Mouse (Mus musculus): ENCODE data around the gene Tubgcp3. TPM values are rescaled to one million over a fixed set of nuclear protein-coding genes. Genes with fewer than 3 reads are reported as not detected.
"Not testable (repeated sequence)": the region's sequence is repeated elsewhere in the genome, so short reads cannot be mapped to it uniquely, and the experiment has no call there.

The Tubgcp3 gene
- polyA plus RNA-seq, 1 experiment from 2014 or later, result 48.0 TPM

DNA sequence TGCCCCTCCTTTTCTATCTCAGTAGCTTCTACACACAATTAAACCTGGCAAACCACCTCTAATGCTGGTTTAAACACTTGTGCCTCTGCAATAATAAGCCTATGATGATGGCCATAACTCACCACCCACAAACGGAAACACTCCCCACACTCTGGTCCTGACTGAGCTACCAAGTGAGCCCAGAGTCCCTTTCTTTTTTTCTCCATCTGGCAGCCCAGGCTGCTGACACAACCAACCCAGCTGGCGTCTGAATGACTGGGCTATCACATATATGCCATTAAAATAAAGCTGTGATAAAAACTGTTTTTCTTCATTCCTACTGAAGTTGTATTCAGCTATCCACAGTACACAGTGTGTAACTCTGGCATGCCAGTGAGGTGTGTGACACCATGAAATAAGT is 36.7 kb downstream of the Tubgcp3 start:
- H3K4me3 ChIP-seq (replicated peaks), result no peak overlapping the region
- H3K4me1 ChIP-seq, result no peaks in the 10 kb centered on the region
- H3K27me3 ChIP-seq, result no peaks in the 10 kb centered on the region
- ATAC-seq (replicated peaks; ENCODE audit: low FRiP score), result no peak
- no peaks in the 10 kb centered on the region for H3K9me3 ChIP-seq (replicated peaks)
- H3K27ac ChIP-seq, result no peak overlapping the region
- no peak overlapping the region for H3K4me2 ChIP-seq
- WGBS, result 66% methylated on average over 2 of the region's 2 CpGs
- no peak overlapping the region for H3K9ac ChIP-seq
- H3K36me3 ChIP-seq, result peaks cover 89% of the 10 kb centered on the region

DNA sequence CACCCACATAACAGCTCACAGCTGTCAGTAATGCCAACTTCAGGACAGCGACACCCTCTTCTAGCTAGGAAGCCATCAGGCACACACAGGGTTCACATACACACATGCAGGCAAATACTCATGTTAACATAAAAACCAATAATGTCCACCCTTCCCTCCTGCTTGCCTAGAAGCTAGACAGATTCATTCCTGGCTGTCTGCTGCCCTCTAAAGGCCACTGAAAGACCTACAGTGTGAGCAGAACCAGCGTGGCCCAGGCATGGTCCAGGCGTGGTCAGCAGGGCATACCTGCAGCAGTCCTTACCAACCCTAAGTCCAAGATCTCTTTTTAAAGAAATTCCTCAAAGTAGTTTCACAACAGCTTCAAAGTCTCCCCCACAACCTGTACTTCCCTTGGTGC is 43.0 kb downstream of the Tubgcp3 start:
- H3K36me3 ChIP-seq, result peaks cover 85% of the 10 kb centered on the region
- ATAC-seq (replicated peaks; ENCODE audit: low FRiP score), result no peak

DNA sequence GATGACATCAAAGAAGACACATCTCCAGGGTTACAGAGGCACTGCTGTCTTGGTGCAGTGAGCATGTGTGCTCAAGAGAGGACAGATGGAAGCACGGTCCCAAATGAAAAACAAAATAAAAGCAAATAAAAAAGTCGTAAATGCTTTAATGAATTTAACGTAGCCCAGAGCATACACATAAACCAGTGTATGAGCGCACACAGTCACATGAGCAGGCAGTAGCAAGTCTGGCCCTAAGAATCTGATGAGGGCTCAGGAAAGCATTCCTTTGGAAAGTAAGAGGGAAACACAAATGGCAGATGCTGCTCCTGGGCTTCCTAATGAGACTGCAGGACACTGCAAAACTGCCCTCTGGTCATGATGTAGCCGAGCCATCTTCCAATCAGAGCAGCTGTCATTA is 46.2 kb downstream of the Tubgcp3 start:
- no peak for ATAC-seq (replicated peaks; ENCODE audit: low FRiP score)
- H3K27me3 ChIP-seq, result no peaks in the 10 kb centered on the region
- 79% methylated on average over 5 of the region's 5 CpGs for WGBS

More for the DNA sequence above, 43.0 kb downstream of the Tubgcp3 start:
- H3K4me1 ChIP-seq, result no peaks in the 10 kb centered on the region
- no peak overlapping the region for H3K9ac ChIP-seq
- H3K4me2 ChIP-seq, result no peak overlapping the region
- no peaks in the 10 kb centered on the region for H3K9me3 ChIP-seq (replicated peaks)
- H3K27ac ChIP-seq, result no peak overlapping the region
- no peaks in the 10 kb centered on the region for H3K27me3 ChIP-seq
- 42% methylated on average over 3 of the region's 3 CpGs for WGBS
- H3K4me3 ChIP-seq (replicated peaks), result no peak overlapping the region

DNA sequence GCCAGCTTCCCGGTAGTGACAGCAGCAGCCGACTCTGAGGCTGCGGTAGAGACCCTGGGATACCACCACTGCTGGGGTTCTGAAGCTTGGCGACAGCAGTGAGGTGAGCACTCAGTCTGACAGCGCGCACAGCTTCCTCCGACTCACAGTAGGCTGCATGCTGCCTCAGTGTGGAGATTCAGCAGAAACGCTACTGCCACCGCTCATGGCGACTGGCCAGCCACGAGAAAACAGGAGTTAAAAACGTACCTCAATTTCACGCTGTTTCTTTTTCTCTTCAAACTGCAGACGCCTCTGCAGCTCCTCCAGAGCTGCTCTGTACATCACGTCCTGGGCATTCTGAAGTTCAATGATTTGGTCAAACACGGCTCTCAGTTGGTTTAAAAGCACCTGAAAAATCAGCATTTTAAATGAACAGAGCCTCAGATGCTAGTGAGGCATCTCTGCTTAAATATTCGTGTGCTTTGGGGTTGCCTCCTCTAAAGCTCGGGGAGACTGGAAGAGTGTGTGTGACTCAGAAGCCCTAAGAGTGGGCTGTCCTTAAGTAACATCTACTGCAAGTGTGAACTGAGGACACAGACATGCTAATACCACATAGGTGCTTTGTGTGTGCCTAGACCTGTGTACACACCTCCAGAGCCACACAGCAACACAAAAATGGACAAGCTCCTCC is 50.4 kb downstream of the Tubgcp3 start:
- H3K27ac ChIP-seq, result no peak overlapping the region
- no peaks in the 10 kb centered on the region for H3K9me3 ChIP-seq (replicated peaks)
- H3K36me3 ChIP-seq, result peaks cover 79% of the 10 kb centered on the region
- H3K9ac ChIP-seq, result no peak overlapping the region
- H3K4me3 ChIP-seq (replicated peaks), result no peak overlapping the region
- H3K4me1 ChIP-seq, result no peaks in the 10 kb centered on the region
- no peak for ATAC-seq (replicated peaks; ENCODE audit: low FRiP score)
- no peak overlapping the region for H3K4me2 ChIP-seq
- 93% methylated on average over 18 of the region's 18 CpGs for WGBS
- no peaks in the 10 kb centered on the region for H3K27me3 ChIP-seq

More for the DNA sequence above, 46.2 kb downstream of the Tubgcp3 start:
- no peak overlapping the region for H3K9ac ChIP-seq
- H3K4me1 ChIP-seq, result no peaks in the 10 kb centered on the region
- H3K36me3 ChIP-seq, result peaks cover 90% of the 10 kb centered on the region
- H3K27ac ChIP-seq, result no peak overlapping the region
- no peak overlapping the region for H3K4me2 ChIP-seq
- no peaks in the 10 kb centered on the region for H3K9me3 ChIP-seq (replicated peaks)
- H3K4me3 ChIP-seq (replicated peaks), result no peak overlapping the region

DNA sequence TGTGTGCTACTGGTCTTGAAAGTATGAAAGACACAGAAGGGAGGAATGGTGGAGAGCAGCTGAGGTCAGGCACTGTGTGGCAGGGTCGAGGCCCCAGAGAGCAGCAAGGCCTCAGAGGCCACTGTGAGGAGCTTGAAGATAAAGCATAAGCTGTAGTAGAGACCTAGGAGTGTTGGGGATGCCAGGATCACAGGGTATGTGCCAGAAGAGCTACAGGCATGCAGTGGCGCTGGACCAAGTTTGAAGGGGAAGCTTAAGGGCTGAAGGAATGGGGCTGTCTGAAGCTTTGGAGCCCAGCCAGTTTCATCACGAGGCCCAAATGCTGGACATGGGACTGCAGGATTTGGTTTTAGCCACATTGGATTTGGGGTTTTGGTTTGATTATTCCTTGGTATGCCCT is 54.7 kb downstream of the Tubgcp3 start:
- H3K36me3 ChIP-seq, result peaks cover 74% of the 10 kb centered on the region
- H3K4me2 ChIP-seq; H3K27ac ChIP-seq; H3K4me1 ChIP-seq; H3K27me3 ChIP-seq; H3K4me3 ChIP-seq (replicated peaks); H3K9ac ChIP-seq; ATAC-seq (replicated peaks; ENCODE audit: low FRiP score); H3K9me3 ChIP-seq (replicated peaks): not testable (repeated sequence)
- 92% methylated on average over 3 of the region's 3 CpGs for WGBS

DNA sequence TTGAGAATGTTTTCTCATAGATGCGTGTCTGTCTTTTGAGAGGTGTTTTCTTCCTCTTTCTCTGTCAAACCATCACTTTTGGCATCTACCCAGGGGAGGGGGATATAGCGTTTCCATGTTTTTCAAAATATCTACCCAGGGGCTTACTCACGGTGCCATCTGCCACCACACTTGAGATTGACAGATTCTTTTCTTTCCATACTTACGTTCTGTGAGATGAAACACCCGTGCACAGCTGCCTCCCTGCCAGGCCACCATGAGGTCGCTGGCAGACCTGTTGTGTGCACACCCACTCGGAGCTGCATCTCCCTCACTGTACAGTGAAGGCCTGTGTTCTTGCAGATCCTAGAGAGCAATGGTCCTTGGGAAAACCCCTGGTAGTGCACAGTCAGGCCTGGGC is 58.8 kb downstream of the Tubgcp3 start:
- H3K9me3 ChIP-seq (replicated peaks), result no peaks in the 10 kb centered on the region
- WGBS, result 86% methylated on average over 7 of the region's 7 CpGs
- H3K9ac ChIP-seq, result no peak overlapping the region
- peaks cover 42% of the 10 kb centered on the region for H3K36me3 ChIP-seq
- no peaks in the 10 kb centered on the region for H3K4me1 ChIP-seq
- no peak overlapping the region for H3K4me2 ChIP-seq
- H3K4me3 ChIP-seq (replicated peaks), result no peak overlapping the region
- no peak for ATAC-seq (replicated peaks; ENCODE audit: low FRiP score)
- no peaks in the 10 kb centered on the region for H3K27me3 ChIP-seq
- H3K27ac ChIP-seq, result no peak overlapping the region

DNA sequence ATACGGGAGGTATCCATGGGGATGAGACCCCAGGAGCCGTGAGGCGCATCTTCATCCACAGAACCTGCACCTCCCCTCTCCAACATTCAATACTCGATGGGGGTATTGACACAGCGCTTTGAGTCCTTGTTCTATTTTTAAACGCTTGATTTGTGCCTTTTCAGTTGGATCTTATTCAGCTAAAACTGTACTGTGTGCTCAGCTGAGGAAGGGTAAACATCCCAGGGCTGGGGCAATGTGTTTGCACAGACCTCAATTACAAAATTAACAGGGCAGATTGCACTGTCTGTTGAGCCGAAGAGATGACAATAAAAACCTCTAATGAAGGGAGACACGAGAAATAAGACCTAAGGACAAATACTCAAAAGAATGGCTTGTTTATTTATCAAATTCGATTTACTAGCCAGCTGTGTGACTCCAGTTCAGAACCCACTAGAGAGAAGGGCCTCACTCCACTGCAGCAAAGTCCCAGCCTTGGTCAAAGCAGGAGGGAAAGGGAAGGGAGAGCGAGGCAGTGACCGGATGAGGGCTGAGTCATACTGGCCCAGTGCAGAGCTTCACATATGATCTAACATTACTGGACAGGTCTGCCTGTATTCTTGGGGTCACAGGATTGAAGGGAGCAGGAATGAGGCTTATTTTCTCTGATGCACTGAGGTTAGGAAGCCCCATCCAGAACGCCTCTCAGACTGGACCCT is 62.1 kb downstream of the Tubgcp3 start:
- 63% methylated on average over 12 of the region's 12 CpGs for WGBS
- no peak overlapping the region for H3K4me3 ChIP-seq (replicated peaks)
- H3K27me3 ChIP-seq, result no peaks in the 10 kb centered on the region
- H3K4me2 ChIP-seq, result no peak overlapping the region
- H3K9ac ChIP-seq, result no peak overlapping the region
- no peaks in the 10 kb centered on the region for H3K4me1 ChIP-seq
- no peaks in the 10 kb centered on the region for H3K9me3 ChIP-seq (replicated peaks)
- no peak for ATAC-seq (replicated peaks; ENCODE audit: low FRiP score)
- no peak overlapping the region for H3K27ac ChIP-seq
- peaks cover 16% of the 10 kb centered on the region for H3K36me3 ChIP-seq

DNA sequence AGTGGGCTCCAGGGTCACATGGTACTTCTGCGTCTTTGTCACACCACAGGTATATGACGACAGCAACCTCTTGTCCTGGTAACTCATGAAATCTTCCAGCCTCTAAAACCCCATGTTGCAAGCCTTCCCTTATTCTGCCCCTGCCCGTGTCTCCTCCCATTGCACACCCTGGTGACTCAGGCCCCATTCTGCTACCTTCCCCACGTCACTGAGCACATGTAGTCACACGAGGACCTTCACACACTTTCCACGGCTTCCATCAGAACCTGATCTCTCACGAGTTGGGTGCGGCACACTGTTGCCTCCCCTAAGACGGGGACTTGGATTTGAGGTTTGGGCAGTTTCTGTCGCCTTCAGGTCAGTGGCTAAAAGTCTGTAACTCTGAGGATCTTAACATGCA is 63.2 kb downstream of the Tubgcp3 start:
- 76% methylated on average over 10 of the region's 10 CpGs for WGBS
- no peaks in the 10 kb centered on the region for H3K9me3 ChIP-seq (replicated peaks)

DNA sequence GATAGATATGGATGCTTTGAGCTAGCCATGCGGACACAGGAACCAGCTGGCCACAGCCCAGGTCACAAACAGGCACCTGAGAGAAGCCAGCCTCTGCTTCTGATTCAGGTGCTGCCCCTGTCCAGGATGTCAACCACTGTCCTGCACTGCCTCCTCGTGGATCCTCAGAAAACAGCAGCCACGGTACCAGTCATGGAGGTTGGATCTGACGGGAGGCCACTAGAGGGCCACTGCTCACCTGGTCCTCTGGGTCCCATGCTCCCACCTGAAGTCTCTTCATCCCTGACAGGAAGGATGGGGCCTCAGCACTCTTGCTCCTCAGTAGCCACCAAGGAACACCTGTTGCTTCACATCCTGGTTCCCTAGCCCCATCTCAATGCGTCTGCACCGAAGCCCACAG is 64.8 kb downstream of the Tubgcp3 start:
- Histone ChIP-seq H3K36me3 (no peaks in the 10 kb centered on the region), H3K27ac (no peak overlapping the region), H3K9ac (no peak overlapping the region), H3K4me2 (no peak overlapping the region), H3K9me3 (replicated peaks) (no peaks in the 10 kb centered on the region), H3K4me1 (no peaks in the 10 kb centered on the region), H3K4me3 (replicated peaks) (no peak overlapping the region), H3K27me3 (peaks cover 8% of the 10 kb centered on the region; the same call in 1 of the 2 replicates)
- peak; percentile 33 for ATAC-seq (replicated peaks; ENCODE audit: low FRiP score)
- 21% methylated on average over 6 of the region's 6 CpGs for WGBS

More for the DNA sequence above, 63.2 kb downstream of the Tubgcp3 start:
- H3K36me3 ChIP-seq, result peaks cover 7% of the 10 kb centered on the region
- no peak overlapping the region for H3K4me2 ChIP-seq
- no peak overlapping the region for H3K9ac ChIP-seq
- H3K4me3 ChIP-seq (replicated peaks), result no peak overlapping the region
- H3K27me3 ChIP-seq, result peaks cover 8% of the 10 kb centered on the region; the same call in 1 of the 2 replicates
- no peak for ATAC-seq (replicated peaks; ENCODE audit: low FRiP score)
- H3K27ac ChIP-seq, result no peak overlapping the region
- H3K4me1 ChIP-seq, result no peaks in the 10 kb centered on the region

DNA sequence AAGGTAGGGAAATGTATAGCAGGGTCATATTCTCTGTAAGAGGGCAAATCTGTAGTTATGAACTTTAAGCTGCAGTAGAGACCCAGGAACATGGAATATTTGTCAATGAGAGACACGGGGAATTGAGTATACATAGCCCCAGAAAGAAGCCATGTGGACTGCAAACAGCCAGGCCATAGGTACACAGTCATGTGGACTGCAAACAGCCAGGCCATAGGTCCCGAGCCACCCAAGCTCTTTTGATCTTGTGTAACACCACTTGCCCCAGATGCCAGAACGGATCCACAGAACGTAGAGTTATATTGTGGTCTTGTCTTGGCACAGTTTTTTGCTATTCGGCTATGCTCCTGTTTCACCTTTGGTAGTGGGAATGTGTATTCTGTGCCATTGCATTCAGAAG is 88.3 kb downstream of the Tubgcp3 start:
- Histone ChIP-seq H3K4me2 (no peak overlapping the region), H3K27ac (no peak overlapping the region), H3K4me3 (replicated peaks) (no peak overlapping the region), H3K4me1 (no peaks in the 10 kb centered on the region), H3K36me3 (no peaks in the 10 kb centered on the region), H3K27me3 (no peaks in the 10 kb centered on the region), H3K9me3 (replicated peaks) (no peaks in the 10 kb centered on the region), H3K9ac (no peak overlapping the region)
- WGBS, result 85% methylated on average over 5 of the region's 5 CpGs
- ATAC-seq (replicated peaks; ENCODE audit: low FRiP score), result no peak

DNA sequence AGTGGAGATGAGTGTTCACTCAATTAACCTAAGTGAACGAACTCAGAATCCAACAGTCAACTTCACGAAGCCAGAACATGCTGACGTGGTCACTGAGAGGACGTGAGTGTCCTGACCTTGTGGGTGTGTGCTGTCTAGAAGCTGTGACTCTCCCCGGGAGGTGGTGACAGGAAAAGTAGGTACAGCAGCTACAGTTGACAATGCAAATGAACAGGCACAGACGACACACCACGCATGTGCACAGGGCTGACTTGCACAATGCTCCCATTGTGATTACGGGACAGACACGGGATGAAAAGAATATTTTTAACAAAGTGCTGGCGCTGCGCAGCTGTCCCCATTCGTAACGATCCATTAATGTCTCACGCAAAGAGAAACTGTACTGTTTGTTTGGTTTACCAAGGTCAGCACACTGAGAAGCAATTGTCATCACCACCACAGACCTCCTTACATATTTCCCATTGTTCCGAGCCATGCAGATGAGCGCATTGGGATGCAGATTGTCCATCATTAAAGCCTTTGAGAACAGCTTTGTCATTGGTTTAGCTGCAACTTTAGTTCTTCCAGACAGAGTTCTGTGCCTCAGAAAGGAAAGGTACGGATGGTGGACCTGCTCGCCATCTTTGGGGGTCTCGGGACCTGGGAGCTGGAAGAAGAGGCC is 92.6 kb downstream of the Tubgcp3 start:
- H3K4me2 ChIP-seq; H3K9ac ChIP-seq; H3K27ac ChIP-seq; ATAC-seq (replicated peaks; ENCODE audit: low FRiP score); H3K27me3 ChIP-seq; H3K9me3 ChIP-seq (replicated peaks); H3K4me1 ChIP-seq; H3K36me3 ChIP-seq; H3K4me3 ChIP-seq (replicated peaks): not testable (repeated sequence)
- WGBS, result 85% methylated on average over 19 of the region's 19 CpGs

DNA sequence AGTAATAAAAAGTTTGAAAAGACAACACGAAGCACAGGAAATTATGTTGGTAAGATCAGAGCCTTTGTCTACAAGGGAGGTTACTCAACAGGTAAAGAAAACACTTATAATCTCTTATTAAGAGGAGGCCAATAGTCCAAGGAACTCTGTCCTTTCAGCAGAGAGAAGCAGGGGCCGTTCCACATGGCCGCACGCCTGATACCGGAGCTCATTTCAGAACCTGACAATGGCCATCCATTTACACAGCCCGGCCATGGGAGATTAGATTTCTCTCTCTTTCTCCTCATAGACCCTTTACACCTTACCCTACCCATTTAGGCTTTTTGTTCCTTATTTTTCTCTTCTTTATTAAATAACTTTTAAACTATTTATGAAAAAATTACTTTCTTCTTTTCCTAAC is 95.3 kb downstream of the Tubgcp3 start:
- 51% methylated on average over 6 of the region's 6 CpGs for WGBS
- Histone ChIP-seq H3K4me3 (replicated peaks) (no peak overlapping the region), H3K4me1 (0 out of 2 replicates have a peak, but pooled peaks cover 8% of the 10 kb centered on the region), H3K27ac (no peak overlapping the region), H3K36me3 (no peaks in the 10 kb centered on the region), H3K9ac (no peak overlapping the region), H3K9me3 (replicated peaks) (no peaks in the 10 kb centered on the region), H3K4me2 (no peak overlapping the region), H3K27me3 (peaks cover 8% of the 10 kb centered on the region; the same call in 1 of the 2 replicates)
- ATAC-seq (replicated peaks; ENCODE audit: low FRiP score), result no peak
